Mouse (Mus musculus): ENCODE measurements around the gene Pi4k2a.

DNA sequence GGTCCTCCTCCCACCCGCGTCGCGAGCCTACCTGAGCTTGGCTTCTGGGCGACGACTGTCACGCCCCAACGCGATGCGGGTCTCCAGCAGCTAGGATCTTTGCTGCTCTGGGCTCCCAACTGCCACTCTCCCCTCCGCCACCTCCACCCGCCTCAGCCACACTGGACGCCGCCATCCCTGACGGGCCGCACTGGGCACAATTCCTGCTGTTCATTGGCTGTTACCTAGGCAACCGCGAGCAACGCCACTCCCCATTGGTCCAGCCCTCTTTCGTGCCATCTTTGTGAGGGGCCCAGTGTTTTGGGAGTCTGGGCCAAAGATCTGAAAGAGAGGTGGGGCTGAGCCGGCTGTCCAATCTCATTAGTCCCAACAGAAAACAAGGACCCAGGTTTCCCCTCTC, 4.1 kb upstream of the Pi4k2a start, which contains the start of gene Morn4:
- TF ChIP-seq CTCF (IDR thresholded peaks at IDR 0.05; ENCODE audit: extremely low read depth, insufficient read depth, insufficient read length, insufficient replicate concordance) = no peak
- TF ChIP-seq POLR2A (IDR thresholded peaks at IDR 0.05; ENCODE audit: low read depth, low read length) = no peak

Data from spleen, adult 2 months (tissue).